Mouse (Mus musculus) limb, embryonic 13.5 days (tissue): ENCODE results near the gene Eri3. TPM values are rescaled to one million over a fixed set of nuclear protein-coding genes. Genes with fewer than 3 reads are reported as not detected.

Experiments used
- ATAC-seq: fragments of 200-750 bp; cut with Nextera tagmentation; 2 replicates; pipeline ENCODE4 v1.8.0; 2017; ENCODE audit warnings: low read depth, moderate number of reproducible peaks, moderate TSS enrichment; ENCODE audit not compliant: low FRiP score
- H3K27ac ChIP-seq: fragments of 300-500 bp; sonication (generic); 2 replicates; pipeline ENCODE4 v1.5.1; 2015; ENCODE audit warnings: inconsistent platforms, mild to moderate bottlenecking, moderate library complexity
- H3K27me3 ChIP-seq: fragments of 300-500 bp; sonication (generic); 2 replicates; pipeline ENCODE4 v1.6.1; 2015; ENCODE audit warnings: mild to moderate bottlenecking, inconsistent platforms
- H3K36me3 ChIP-seq: fragments of 300-500 bp; sonication (generic); 2 replicates; pipeline ENCODE4 v1.6.1; 2015; ENCODE audit warnings: inconsistent platforms, mild to moderate bottlenecking, moderate library complexity
- H3K4me1 ChIP-seq: fragments of 300-500 bp; sonication (generic); 2 replicates; pipeline ENCODE4 v1.6.1; 2015; ENCODE audit warnings: inconsistent platforms
- H3K4me2 ChIP-seq: fragments of 300-500 bp; sonication (generic); replicated peaks from 2 replicates; pipeline ENCODE4 v1.6.1; 2015; ENCODE audit warnings: inconsistent platforms, mild to moderate bottlenecking, moderate library complexity
- H3K4me3 ChIP-seq: fragments of 300-500 bp; sonication (generic); 2 replicates; pipeline ENCODE4 v1.5.1; 2015; ENCODE audit warnings: moderate library complexity, mild to moderate bottlenecking, inconsistent platforms
- H3K9ac ChIP-seq: fragments of 300-500 bp; sonication (generic); 2 replicates; pipeline ENCODE4 v1.6.1; 2015; ENCODE audit warnings: mild to moderate bottlenecking, inconsistent platforms
- H3K9me3 ChIP-seq: fragments of 300-500 bp; sonication (generic); 2 replicates; pipeline ENCODE4 v1.6.1; 2016; ENCODE audit warnings: inconsistent platforms
- WGBS: fragments of 180-500 bp; shearing (Covaris S2); methylation state at CpG from one replicate; pipeline ENCODE4 v1.1.7; 2015; 5-methylcytosine and 5-hydroxymethylcytosine counted together
- polyA plus RNA-seq: library from polyadenylated mRNA; unstranded; fragments of >200 nt; fragmentation: Nextera tagmentation; extraction: Ambion mirVana; gene quantifications from 2 replicates; pipeline ENCODE4 v1.2.1, GENCODE M21; 2015

The Eri3 gene
- polyA plus RNA-seq, 1 experiment from 2014 or later = 178 TPM

DNA sequence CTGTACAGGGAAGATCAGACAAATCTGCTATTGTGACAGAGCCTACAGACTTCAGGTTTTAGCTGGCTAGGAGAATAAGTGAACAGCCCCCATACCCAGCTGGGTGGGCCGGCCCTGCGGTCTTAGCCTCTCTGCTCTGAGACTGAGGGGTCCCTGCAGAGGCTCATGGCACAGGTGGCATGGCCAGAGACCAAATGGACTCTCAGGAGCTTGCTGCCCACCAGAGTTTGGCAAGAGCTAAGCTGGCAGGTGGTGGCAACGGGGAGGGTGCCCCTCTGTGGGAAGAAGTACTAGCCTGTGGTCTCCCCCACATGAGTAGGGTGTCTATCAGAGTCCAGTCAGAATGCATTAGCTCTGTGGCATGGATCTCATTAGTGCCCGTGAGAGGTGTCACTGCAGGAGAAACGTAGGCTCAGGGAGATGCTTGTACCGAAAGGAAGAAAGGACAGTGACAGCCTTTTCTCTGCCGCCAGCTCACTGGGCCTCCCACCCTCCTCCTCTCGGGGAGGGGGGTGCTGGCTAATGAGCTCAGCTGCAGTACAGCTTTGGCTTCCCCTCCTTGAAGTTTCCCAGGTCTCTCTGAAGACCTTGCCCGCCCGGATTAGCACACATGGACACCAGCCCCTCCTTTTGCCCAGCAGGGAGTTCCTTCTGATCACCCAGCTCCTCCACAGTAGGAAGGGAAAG lies 104.0 kb downstream of the Eri3 start:
- peaks cover 14% of the 10 kb centered on the region for H3K36me3 ChIP-seq
- H3K27me3 ChIP-seq = no peaks in the 10 kb centered on the region
- H3K9ac ChIP-seq = no peak overlapping the region
- H3K27ac ChIP-seq = peak overlapping the region; percentile 52
- H3K9me3 ChIP-seq = no peaks in the 10 kb centered on the region
- no peak for ATAC-seq
- 19% methylated on average over 10 of the region's 10 CpGs for WGBS
- no peak overlapping the region for H3K4me3 ChIP-seq
- H3K4me1 ChIP-seq = peaks cover 82% of the 10 kb centered on the region
- no peak overlapping the region; the same call in 1 of the 2 replicates for H3K4me2 ChIP-seq

DNA sequence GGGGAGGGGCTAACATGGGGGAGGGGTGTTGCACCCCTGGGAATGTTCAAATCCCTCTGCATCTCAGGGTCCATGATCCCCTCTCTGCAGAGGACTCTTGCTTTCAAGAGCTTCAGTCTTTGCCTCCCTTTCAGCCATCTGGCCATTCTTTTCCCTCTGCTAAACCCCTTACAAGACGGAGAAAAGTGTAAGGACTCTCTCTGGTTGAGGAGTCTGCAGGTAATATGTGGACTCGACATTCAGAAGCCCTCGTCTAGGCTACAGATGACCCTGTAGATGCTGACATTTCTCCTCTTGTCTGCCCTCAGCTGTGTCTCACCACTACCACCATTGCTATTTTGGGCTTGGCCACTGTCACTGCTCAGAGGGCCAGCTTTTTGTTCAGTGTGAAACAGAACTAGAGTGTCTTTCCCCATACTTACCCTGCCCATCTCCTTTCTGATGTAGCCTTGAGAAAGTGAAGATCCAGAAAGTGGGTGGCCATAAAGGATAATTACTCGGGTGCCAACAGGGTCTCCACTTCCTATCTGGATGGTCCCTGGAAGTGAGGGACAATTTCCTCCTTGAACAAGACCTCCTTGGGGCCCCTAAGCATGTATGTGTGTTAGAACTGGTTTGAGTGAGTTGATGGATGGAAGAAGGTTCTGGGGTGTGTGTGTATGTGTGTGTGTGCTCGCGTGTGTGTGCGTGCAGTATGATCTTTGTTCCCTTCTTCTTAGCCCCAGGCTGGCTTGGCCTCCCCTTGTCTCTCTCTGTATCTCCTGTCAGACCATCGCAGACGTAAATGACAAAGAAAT lies 104.7 kb downstream of the Eri3 start:
- Histone ChIP-seq H3K9ac (no peak overlapping the region), H3K4me1 (peaks cover 84% of the 10 kb centered on the region), H3K4me3 (no peak overlapping the region), H3K36me3 (peaks cover 11% of the 10 kb centered on the region), H3K27me3 (no peaks in the 10 kb centered on the region), H3K9me3 (no peaks in the 10 kb centered on the region), H3K27ac (peak overlapping the region; percentile 52; the same call in 1 of the 2 replicates), H3K4me2 (no peak overlapping the region; the same call in 1 of the 2 replicates)
- ATAC-seq = no peak
- WGBS = 31% methylated on average over 9 of the region's 9 CpGs

GRCm38 (mm10) chr4:117655500-117655863 lies 105.3 kb downstream of the Eri3 start:
- no peak overlapping the region for H3K9ac ChIP-seq
- H3K9me3 ChIP-seq = no peaks in the 10 kb centered on the region
- no peaks in the 10 kb centered on the region for H3K27me3 ChIP-seq
- no peak for ATAC-seq
- peaks cover 8% of the 10 kb centered on the region for H3K36me3 ChIP-seq
- H3K4me1 ChIP-seq = peaks cover 82% of the 10 kb centered on the region
- no peak overlapping the region for H3K4me2 ChIP-seq
- no peak overlapping the region for H3K27ac ChIP-seq
- 36% methylated on average over 5 of the region's 5 CpGs for WGBS
- no peak overlapping the region for H3K4me3 ChIP-seq

GRCm38 (mm10) chr4:117656961-117657360 lies 106.8 kb downstream of the Eri3 start:
- Histone ChIP-seq H3K27me3 (no peaks in the 10 kb centered on the region), H3K9ac (no peak overlapping the region), H3K9me3 (no peaks in the 10 kb centered on the region), H3K27ac (peak overlapping the region; percentile 82), H3K36me3 (peaks cover 13% of the 10 kb centered on the region), H3K4me2 (no peak overlapping the region), H3K4me3 (no peak overlapping the region), H3K4me1 (peaks cover 71% of the 10 kb centered on the region)
- WGBS = 26% methylated on average over 6 of the region's 6 CpGs
- ATAC-seq = no peak

GRCm38 (mm10) chr4:117657646-117658045 lies 107.5 kb downstream of the Eri3 start:
- H3K4me1 ChIP-seq = peaks cover 66% of the 10 kb centered on the region
- H3K9me3 ChIP-seq = no peaks in the 10 kb centered on the region

DNA sequence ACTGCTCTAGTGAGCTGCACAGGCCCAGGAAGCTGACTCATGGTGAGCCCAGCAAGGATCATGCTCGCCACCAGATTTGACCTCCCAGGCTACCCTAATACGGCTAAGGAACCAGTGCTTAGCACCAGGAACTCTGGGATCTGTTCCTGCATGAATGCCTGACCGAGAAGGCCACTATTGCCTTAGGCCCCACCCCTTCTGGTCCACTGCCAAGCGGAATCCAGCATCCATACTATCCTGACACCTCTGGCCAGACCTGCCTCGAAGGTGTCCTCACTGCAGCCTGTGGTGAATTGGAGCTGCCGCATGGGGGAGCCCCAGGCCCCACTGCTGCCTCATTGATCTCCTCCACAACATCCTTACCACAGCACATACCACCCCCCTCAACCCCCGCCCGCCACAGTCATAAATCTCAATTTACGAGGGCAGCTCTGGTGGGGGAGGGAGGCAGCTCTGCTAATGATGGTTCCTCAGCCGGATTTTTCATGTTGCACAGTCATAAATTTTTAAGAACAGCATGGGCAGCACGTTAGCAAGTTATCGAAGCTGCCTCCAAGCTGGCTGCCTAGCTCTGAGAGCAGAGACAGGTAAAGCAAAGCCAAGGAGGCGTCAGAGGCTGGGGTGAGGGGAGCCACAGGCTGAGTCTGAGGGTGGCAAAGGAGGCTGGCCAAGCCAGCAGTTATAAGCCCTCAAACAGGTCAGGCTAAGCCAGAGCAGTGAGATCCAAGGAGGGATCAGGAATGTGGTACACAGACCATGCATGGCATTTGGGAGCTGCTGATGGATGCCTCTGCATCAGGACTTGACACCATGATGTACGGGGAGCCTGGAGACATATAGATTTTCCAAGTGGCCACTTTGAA lies 108.6 kb downstream of the Eri3 start:
- H3K9me3 ChIP-seq = no peaks in the 10 kb centered on the region
- WGBS = 8% methylated on average over 14 of the region's 14 CpGs
- no peak overlapping the region for H3K4me3 ChIP-seq
- no peaks in the 10 kb centered on the region for H3K27me3 ChIP-seq
- peaks cover 60% of the 10 kb centered on the region for H3K4me1 ChIP-seq
- peaks cover 22% of the 10 kb centered on the region for H3K36me3 ChIP-seq
- peak overlapping the region; percentile 82 for H3K27ac ChIP-seq
- peak overlapping the region; percentile 19 for H3K4me2 ChIP-seq
- H3K9ac ChIP-seq = no peak overlapping the region
- peak; percentile 84 for ATAC-seq

More at GRCm38 (mm10) chr4:117657646-117658045, 107.5 kb downstream of the Eri3 start:
- peaks cover 16% of the 10 kb centered on the region for H3K36me3 ChIP-seq
- no peak overlapping the region for H3K4me3 ChIP-seq
- peak overlapping the region; percentile 82 for H3K27ac ChIP-seq
- 22% methylated on average over 4 of the region's 4 CpGs for WGBS
- H3K9ac ChIP-seq = no peak overlapping the region
- no peak overlapping the region; the same call in 1 of the 2 replicates for H3K4me2 ChIP-seq
- H3K27me3 ChIP-seq = no peaks in the 10 kb centered on the region
- ATAC-seq = no peak

DNA sequence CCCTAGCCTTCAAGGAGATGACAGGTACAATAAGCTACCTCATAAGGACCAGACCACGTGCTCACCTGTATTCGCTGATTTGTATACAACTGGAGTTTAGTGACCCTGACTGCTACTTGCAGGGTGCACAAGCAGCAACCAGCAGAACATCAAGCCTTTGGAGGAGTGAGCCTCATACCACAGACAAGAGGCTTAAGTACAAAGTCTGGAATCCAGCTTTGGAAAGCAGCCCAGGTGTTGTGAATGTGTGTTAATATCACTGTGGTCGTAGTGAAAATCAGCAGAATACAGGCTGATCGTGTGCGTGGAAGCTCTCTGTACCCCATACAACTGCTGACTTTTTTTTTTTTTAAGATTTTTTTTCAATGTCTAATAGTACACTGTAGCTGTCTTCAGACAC lies 109.8 kb downstream of the Eri3 start:
- WGBS = 66% methylated on average over 5 of the region's 5 CpGs
- Histone ChIP-seq H3K9me3 (no peaks in the 10 kb centered on the region), H3K9ac (no peak overlapping the region), H3K27ac (peak overlapping the region; percentile 72; the same call in 1 of the 2 replicates), H3K27me3 (no peaks in the 10 kb centered on the region), H3K4me1 (peaks cover 48% of the 10 kb centered on the region), H3K36me3 (peaks cover 22% of the 10 kb centered on the region), H3K4me2 (no peak overlapping the region), H3K4me3 (no peak overlapping the region)
- no peak for ATAC-seq

DNA sequence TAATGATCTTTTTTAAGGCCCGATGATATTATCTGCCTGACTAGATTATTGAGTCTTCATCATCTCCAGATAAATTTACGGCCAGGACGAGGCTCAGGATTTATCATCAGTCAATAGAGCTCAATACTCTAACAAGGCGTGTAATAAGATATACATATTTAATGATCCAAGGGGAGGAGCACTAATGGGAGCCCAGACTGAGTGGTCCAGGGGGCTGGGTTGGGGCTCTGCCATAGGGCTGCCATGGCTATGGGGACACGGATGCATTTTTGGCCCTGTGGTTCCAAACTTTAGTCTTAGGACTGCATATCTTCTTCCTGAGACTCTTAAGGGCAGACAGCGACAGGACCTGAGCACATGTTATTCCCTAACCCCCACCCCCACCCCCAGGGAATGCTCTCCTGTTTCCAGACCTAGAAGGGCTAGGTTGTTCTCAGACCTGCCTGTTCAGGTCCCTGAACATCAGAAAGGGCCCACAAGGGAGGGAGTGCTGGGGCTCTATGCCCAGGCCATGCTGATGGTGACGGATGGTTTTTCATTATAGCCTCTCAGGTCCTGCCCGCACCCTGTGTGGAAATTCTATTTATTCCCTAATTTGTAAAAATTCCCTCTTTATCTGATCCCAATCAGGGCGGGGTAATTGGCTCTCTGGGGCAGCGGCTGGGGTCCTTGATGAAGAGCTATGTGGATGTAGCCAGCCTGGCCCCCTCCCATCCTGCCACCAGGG lies 114.4 kb downstream of the Eri3 start:
- 85% methylated on average over 10 of the region's 10 CpGs for WGBS
- ATAC-seq = no peak
- Histone ChIP-seq H3K27ac (no peak overlapping the region), H3K4me2 (no peak overlapping the region), H3K27me3 (no peaks in the 10 kb centered on the region), H3K36me3 (peaks cover 25% of the 10 kb centered on the region), H3K4me3 (no peak overlapping the region), H3K9ac (no peak overlapping the region), H3K9me3 (no peaks in the 10 kb centered on the region), H3K4me1 (peaks cover 13% of the 10 kb centered on the region)

GRCm38 (mm10) chr4:117665531-117665930 lies 115.4 kb downstream of the Eri3 start:
- no peak overlapping the region for H3K9ac ChIP-seq
- H3K27ac ChIP-seq = no peak overlapping the region
- H3K4me3 ChIP-seq = no peak overlapping the region
- no peaks in the 10 kb centered on the region for H3K27me3 ChIP-seq
- ATAC-seq = no peak
- WGBS = 55% methylated on average over 7 of the region's 7 CpGs
- no peak overlapping the region for H3K4me2 ChIP-seq
- H3K36me3 ChIP-seq = peaks cover 25% of the 10 kb centered on the region
- H3K9me3 ChIP-seq = no peaks in the 10 kb centered on the region
- peaks cover 7% of the 10 kb centered on the region for H3K4me1 ChIP-seq

GRCm38 (mm10) chr4:117666054-117666453 lies 115.9 kb downstream of the Eri3 start:
- Histone ChIP-seq H3K4me1 (peaks cover 7% of the 10 kb centered on the region), H3K27me3 (no peaks in the 10 kb centered on the region), H3K9me3 (no peaks in the 10 kb centered on the region), H3K4me3 (no peak overlapping the region), H3K9ac (no peak overlapping the region), H3K27ac (no peak overlapping the region), H3K4me2 (no peak overlapping the region), H3K36me3 (peaks cover 22% of the 10 kb centered on the region)
- ATAC-seq = no peak
- 59% methylated on average over 8 of the region's 8 CpGs for WGBS

DNA sequence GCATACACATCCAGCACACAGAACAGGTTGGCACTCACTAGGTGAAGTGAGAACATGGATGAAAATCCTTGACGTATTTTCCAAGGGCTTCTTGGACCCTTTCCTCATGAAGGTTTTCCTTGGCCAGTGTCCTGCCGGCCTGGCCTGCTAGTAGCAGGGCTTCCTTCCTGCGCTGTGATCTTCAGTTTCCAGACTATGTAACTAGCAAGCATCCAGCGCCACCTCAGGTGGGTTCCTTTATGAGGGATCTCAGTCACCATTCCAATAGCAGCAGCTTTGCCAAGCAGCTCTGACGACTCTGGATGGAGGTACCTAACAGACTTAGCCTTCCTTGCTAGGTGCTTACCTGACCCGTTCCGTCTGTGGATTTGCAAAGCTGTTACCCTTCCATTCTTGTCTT lies 119.7 kb downstream of the Eri3 start:
- WGBS = 77% methylated on average over 7 of the region's 7 CpGs
- Histone ChIP-seq H3K27me3 (no peaks in the 10 kb centered on the region), H3K4me1 (peaks cover 7% of the 10 kb centered on the region), H3K36me3 (peaks cover 37% of the 10 kb centered on the region), H3K4me2 (no peak overlapping the region), H3K9ac (no peak overlapping the region), H3K27ac (no peak overlapping the region), H3K4me3 (no peak overlapping the region), H3K9me3 (no peaks in the 10 kb centered on the region)
- ATAC-seq = no peak
